In genomic region chr9:104952176-104952575, GRCm38 (mm10) we compare ENCODE assay signal across 19 mouse cellular contexts.
"Had no signal": no experiment of that assay in that cellular context is flagged by ENCODE, and none has a peak within 500 bp of the region (broad histone marks: within the 10 kb centered on the region; RNA-seq: fewer than 3 reads in every experiment).

No protein-coding gene starts in this region.

- H3K27me3 ChIP-seq: midbrain, embryonic 12.5 days; neural tube, embryonic 13.5 days; neural tube, embryonic 15.5 days had no signal

- H3K4me3 ChIP-seq: midbrain, embryonic 10.5 days; midbrain, embryonic 12.5 days; myocyte; neural tube, embryonic 13.5 days; neural tube, embryonic 15.5 days had no signal

- H3K9me3 ChIP-seq: midbrain, embryonic 10.5 days; midbrain, embryonic 12.5 days; neural tube, embryonic 13.5 days; neural tube, embryonic 15.5 days had no signal

- H3K4me2 ChIP-seq: lung, embryonic 14.5 days; midbrain, embryonic 12.5 days; neural tube, embryonic 13.5 days; neural tube, embryonic 15.5 days had no signal

- H3K36me3 ChIP-seq: midbrain, embryonic 10.5 days; midbrain, embryonic 12.5 days; neural tube, embryonic 13.5 days; neural tube, embryonic 15.5 days had no signal

- H3K27ac ChIP-seq: midbrain, embryonic 10.5 days; midbrain, embryonic 12.5 days; neural tube, embryonic 13.5 days; neural tube, embryonic 15.5 days had no signal

- H3K9ac ChIP-seq: lung, embryonic 14.5 days; midbrain, embryonic 12.5 days; neural tube, embryonic 13.5 days; neural tube, embryonic 15.5 days had no signal

- ATAC-seq: midbrain, embryonic 16.5 days had no signal

- DNase-seq: lung, adult 18-20 months; lung, embryonic 14.5 days; lung, postnatal 10 days; lung, postnatal 4 days; midbrain, embryonic 14.5 days; retina, postnatal 1 day; right cerebral cortex, adult 18-20 months; right cerebral cortex, postnatal 25 days; right cerebral cortex, postnatal 4 days; spleen, adult 18-20 months; thymus, adult 18-20 months; thymus, postnatal 14 days; thymus, postnatal 36 days had no signal

- H3K4me1 ChIP-seq: midbrain, embryonic 10.5 days; midbrain, embryonic 12.5 days; neural tube, embryonic 13.5 days; neural tube, embryonic 15.5 days had no signal
